Mouse (Mus musculus) heart, postnatal 10 days (tissue): ENCODE measurements around the gene Gm45021. TPM values are rescaled to one million over a fixed set of nuclear protein-coding genes. Genes with fewer than 3 reads are reported as not detected.

Experiments used
- DNase-seq, 2 experiments: peaks; one replicate each; pipeline ENCODE4 v3.0.0; 2021
- intact Hi-C: fragments of 180-260 bp; cut with DNase I; formaldehyde crosslinking; loops from one replicate; pipeline ENCODE4 v1.15.1; 2025
- total RNA-seq, 2 experiments: library from RNA; stranded (reverse); gene quantifications; 2 replicates each; pipeline ENCODE4 v1.2.3; 2021

The Gm45021 gene
- not detected for total RNA-seq

DNA sequence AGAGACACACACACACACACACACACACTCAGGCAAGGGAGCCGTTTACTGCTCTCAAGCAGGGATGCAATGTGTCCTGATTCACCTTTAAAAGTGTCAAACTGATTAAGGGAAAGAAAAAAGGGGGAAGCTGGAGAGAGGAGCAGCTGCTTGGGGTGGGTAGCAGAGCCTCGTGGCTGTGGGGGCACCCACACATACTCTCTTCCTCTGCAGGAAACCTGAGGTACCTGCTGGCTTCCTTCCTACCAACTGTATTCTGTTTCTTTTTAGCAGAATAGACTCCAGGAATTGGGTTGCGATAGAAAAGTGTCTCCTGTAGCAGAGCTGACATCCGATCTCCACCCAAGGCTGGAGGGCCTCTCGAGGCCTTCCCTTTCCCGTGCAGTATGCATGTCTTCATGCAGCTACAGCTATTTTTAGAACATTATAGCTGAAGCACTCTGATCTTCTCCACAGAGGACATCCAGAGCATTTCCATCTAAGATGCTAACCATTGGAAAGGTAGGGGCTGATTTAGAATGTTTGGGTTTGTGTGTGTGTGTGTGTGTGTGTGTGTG lies at the start of gene Gm45021:
TSS of gene Gm45021 (plus strand) at position 417 of the 557 bp plus-strand sequence.
- intact Hi-C loops = no loop called here
- no peak for DNase-seq

DNA sequence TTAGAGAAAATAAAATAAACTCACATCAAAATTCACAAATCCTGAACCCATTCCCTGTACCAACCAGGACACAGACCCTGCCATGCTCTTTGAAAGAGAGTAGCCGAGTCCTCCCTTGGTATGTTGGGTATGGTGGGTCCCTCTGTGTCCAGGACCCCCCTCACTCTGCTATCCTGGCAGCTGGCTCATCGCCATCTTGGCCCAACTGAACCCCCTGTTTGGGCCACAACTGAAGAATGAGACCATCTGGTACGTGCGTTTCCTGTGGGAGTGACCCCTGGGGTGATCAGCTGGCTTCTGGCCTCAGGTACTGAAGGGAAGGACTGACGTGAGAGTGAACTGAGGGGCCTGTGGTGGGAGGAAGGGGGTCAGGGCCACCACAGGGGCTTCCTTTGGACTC lies 49.5 kb upstream of the Gm45021 start:
- intact Hi-C loops = loop anchor here (2.0 to 5.0 kb wide), 3 partner anchors 103 to 363 kb away; partner anchors contain the start of gene Gimap3
- DNase-seq = no peak

DNA sequence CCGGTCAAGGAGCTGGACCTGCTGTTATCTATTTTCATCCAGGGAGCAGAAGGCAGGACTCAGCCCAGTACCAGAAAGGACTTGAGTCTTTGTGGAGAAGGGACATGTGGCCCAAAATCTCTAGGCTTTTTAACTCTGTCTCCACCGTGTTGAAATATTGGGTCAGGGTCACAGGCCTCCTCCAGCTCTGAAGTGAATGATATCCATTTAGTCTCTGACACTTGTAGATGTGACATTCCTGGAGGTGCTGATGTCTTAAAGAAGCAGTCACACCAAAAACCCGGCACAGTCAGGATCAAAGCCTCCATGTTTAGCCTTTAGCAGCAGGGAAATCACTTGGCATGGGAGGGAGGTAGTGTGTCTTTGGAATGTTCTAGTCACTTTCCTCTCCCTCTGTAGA lies 48.7 kb upstream of the Gm45021 start:
- intact Hi-C loops = no loop called here
- no peak for DNase-seq

DNA sequence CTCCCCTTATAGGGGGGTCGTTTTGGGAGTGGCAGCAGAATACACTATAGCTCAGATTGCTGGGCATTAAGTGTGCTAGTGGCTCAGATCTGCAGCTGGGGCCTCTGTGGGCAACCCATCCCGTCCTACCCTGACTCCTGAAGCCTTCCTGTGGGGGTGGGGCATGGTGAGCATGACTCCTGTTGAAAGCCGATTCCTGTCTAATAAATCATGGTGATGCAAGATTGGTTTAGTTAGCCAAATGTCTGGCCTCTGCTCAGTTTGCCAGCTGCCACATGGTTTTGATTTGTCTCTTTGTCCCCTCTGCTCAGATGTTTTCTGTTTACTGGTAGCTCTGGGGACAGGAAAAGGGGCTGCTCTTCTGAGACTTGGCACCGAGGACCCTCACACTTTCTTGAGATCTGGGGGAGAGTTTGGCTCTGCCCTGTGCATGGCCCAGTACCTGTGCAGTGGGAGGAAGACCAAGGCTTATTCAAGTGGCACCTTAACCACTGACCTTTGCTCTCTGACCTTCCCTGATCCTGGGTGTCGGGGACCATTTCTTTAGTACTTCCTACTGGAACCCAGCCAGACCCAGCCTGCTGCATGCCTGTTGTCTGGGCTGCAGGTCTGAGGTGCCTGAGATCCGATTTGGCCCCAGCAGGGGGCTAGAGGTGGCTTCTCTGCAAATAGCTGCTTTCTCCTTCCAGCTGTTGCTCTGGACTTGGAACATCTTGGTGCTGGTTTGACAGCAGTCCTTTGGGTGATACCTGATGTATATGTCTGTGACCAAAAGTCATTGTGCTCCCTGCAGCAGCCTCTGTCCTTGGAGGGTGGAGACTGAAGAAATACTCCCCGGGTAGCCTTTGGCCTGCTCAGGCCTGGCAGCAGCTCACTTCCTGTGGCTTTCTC lies 47.6 kb upstream of the Gm45021 start:
- no peak for DNase-seq
- intact Hi-C loops = no loop called here

DNA sequence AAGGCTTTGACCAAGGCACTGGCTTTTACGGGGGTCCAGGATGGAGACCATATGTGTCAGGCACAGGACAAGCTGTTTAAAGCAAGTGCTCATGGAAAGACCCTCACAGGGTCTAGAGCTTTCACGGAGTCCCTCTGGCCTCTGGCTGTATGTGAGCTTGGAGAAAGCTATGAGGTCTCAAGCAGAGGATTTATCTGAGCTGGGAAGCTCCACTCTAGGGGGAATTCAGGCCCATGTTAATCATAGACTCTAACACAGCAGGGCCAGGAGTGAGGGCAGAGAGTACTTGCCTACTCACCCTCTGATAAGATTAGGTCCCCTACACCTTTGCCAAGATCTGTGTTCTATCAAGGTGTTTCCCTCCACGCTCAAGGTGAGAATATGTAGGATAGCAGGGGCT lies 46.8 kb upstream of the Gm45021 start:
- intact Hi-C loops = no loop called here
- no peak for DNase-seq

DNA sequence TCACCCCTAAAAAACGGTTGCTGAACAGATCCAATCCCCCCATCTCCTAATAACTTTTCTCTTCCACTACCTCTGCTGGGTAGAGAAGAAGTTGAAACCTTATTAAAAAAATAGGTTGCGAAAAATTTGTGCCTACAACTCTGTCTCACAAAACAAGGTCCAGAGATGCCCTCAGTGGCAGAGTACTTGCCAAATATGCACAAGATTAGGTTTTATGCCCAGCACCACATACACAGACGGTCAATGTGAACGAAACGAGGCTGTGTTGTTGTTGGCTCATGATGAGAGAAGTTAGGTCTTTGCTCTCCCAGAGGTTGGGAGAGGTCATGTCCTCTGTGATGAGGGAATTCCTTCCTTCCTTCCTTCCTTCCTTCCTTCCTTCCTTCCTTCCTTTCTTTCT lies 44.2 kb upstream of the Gm45021 start:
- intact Hi-C loops = no loop called here
- DNase-seq = no peak

DNA sequence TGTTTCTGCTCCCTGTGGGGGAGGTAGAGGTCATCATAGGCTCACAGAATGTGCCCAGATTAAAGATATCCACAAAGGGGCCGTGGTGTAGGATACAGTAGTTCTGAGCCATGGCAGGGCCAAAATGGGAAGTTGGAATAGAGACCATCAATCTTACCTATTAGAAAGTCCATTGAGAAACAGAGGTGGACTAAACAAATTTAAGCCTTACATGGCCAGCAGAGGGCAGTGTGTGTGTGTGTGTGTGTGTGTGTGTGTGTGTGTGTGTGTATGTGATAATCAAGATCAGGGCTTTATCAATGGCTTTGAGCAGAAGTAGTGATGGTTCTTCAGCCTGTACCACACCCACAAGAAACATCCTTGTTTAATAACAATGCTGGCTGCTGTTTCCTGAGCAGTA lies 43.1 kb upstream of the Gm45021 start:
- intact Hi-C loops = loop anchor here (2.0 kb wide), 1 partner anchor 37 kb away; no protein-coding TSS in a partner anchor
- DNase-seq = peak; percentile 30 to 60

DNA sequence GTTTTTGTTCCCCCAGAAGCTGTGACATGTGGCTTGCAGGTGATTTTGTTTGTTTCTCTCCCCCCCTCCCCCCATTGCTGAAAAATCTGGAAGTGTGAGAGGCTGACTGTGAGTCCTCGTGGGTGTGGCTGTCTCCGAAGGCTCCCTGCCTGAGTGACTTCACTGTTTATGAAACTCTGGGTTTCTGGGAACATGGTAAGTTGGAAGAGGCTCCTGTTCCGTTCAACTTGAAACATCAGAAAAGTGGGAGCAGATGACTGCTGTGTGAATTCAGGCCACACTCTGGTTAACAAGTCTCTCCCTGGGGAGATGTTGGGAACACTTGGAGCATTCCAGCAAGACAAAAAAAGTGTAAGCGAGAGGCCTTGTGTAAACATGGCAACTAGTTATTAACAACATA lies 42.6 kb upstream of the Gm45021 start:
- peak in 1 of 2 experiments; percentile 45 for DNase-seq
- intact Hi-C loops = loop anchor here (2.0 kb wide), 1 partner anchor 36 kb away; no protein-coding TSS in a partner anchor

DNA sequence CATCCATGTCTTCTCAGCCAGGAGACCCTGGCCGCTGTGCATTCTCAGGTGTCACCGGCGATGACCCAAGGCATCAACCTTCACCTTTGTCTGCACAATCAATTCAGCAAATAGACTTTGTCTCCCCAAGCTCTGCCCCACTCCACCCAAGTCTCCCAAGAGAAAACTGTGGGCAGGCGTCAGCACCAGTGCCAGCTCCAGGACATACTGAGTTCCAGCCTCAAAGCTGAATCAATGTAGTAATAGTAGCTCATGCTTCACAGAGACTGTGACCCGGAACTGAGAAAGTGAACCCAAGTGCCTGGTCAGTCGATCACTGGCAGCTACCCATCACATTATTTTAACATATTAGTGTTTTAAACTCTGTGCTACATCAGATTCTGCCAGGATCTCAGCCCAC lies 41.1 kb upstream of the Gm45021 start:
- intact Hi-C loops = no loop called here
- no peak for DNase-seq

DNA sequence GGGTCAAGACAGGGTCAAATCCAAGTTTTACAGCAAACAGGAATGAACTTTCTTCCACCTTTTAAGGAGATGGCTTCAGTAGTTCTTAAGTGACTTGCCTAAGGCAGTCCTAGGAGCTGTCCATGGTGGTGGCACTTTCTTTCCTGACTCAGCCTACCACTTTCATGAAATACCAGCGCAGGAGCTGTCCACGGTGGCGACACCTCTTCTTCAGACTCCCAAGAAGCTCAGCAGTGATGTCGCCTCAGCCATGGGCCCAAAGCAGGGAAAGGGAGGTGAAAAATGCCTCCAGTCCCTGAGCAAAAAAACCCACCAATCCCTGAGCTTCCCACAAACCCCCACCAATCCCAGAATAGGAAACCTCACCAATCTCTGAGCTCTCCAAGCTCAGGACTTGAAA lies 36.5 kb upstream of the Gm45021 start:
- intact Hi-C loops = no loop called here
- DNase-seq = no peak

DNA sequence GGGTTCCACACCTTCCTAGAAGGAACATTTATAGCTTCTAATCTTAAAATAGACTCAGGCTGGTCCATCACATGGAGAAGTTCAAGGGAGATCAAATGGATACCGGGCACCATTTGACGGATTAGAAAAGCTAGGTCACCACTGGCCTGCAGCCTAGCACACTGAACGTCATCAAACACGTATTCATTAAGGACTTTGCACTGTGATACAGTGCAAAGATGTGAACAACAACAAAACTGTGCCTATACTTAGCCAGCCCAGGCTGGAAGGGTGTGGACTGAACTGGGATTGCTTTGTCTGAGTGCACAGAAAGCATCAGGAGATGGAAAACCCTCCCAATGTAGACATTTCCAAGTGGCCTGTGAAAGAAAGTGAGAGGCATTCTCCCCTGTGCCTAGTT lies 35.6 kb upstream of the Gm45021 start:
- intact Hi-C loops = no loop called here
- DNase-seq = no peak

DNA sequence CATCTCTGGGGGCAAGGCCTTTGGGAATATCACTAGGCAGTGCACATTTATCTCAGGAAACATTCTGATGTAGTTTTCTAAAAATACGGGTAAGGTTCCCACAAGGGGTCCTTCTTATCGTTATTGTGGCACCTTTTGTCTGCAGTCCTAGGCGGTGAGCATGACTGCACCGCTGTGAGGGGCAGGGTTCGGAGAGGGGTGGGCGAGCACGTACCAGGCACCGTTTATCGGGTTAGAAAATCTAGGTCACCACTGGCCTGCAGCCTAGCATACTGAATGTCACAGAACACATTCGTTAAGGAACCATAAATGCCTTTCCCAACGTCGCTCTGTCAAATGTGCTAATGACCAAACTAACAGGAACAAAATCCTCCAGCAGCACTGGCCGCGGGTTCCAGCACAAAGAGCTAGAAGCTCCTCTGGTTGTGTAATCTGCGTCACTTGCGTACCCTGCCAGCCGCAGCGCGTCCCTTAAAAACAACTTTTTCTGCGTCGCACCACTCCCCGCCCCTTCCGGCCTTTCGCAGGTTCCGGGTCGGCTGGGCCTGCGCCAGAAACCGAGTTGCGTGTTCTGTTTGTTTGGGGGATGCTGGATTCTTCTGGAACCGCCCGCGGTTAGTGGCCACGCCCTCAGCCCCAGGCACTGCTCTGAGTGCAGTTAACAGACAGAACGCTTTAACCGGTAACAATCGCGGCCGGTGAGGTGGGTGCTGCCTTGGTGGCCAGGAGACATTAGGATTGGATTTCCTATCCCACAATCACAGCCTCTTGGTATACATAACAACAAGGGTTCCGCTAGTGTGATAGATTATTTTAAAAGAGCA lies 34.9 kb upstream of the Gm45021 start, which contains the start of gene Lrrc61:
TSS of gene Lrrc61 (plus strand) at position 517 of the 824 bp plus-strand sequence.
- peak; percentile 98 to 99 for DNase-seq
- intact Hi-C loops = no loop called here

DNA sequence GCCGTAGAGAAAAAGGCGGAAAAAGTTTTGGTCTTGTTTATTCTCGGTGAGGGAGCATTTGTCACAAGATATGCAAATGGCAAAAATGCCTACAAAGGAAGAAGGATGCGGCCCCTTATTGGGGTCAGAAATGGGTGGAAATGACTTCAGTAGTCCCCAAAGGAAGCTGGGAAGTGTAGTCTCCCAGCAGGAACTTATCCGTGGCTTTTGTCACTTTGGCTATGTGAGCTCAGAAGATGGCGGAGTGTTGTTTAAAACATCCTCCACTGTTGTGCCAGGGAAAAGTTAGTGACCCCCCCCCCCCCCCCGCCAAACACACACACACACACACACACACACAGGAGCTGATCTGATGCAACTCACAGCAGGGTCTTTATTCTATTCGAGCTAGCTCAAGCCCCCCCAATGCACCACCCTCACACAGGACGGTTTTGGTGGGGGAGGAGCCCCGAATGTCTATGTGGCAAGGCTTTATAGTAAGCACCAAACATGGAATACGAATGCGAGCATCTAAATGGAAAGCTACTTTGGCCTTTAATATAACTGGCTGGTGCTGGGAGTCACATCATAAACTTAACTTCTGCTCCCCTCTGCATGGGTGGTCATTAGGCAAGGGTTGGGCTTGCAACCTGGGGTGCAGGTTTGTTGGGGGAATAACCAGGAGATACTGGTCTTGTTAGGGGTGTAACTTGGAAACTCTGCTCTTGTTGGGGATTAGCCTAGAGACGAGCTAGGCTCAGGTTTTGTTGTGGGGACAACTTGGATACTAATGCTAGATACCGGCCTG lies 34.1 kb upstream of the Gm45021 start:
- DNase-seq = peak; percentile 77 to 78
- intact Hi-C loops = no loop called here

DNA sequence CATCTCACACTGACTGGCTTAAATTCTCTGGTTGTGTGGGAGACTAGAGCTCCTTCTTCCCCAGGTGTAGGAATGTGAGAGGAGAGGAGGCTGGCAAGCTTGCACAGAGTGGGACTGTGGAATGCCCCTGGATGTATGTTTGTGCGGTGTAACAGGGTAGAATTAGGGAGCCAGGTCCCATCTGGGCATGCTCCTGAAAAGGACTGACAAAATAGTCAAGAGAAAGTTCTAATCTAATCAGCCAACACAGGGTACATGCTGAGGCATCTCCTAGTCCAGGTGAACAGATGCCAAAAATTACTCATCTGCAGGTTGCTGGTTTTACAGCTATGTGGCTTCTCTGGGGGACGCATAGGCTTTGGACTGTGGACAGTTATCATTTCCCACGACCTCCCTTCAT lies 33.5 kb upstream of the Gm45021 start:
- no peak for DNase-seq
- intact Hi-C loops = no loop called here

DNA sequence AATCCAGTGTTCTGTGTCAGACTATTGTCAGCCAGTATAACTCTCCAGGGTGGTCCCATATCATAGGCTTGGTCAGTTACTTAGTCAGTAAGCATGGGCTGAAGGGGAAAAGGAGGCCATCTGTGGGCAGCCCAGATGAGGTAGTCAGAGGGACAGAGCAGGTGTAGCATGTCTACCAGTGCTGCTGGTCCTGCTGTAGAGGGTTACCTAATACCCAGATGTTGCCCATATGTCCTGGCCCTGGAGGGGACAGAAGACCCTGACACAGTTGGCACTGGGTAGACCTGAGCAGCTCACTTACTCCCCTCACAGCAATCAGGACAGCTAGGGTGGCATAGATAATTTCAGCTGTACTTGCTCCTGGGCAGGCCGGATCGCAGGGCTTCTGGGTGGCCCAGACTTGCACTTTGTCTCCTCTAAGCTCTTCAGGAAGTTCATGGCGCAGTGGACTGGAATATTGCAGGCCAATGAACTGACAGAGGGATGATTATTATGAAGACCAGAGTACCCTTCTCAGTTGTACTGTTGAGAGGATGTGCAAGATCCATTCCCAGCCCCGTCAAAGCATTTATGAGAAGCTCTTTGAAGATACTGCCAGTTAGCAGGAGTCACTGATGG lies 23.6 kb upstream of the Gm45021 start:
- no peak for DNase-seq
- intact Hi-C loops = no loop called here

DNA sequence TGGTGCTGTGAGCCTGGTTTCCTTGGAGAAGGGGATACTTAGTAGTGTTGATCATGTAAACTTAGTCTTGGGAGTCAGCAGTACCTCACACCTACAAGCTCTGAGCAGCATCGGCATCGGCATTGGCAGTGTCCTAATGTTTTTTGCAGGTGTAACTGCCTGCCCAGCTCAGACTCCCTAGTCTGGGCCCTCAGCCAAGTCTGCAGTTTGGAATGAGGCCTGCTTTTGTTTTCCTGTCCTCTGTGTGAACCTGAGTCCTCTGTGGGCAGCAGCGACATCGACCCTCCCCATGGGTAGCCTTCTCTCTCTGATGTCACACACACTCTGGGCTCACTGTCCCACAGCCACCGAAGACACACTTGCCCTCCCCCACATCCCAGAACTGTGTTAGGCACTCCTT lies 23.1 kb upstream of the Gm45021 start:
- intact Hi-C loops = no loop called here
- peak; percentile 85 to 86 for DNase-seq

DNA sequence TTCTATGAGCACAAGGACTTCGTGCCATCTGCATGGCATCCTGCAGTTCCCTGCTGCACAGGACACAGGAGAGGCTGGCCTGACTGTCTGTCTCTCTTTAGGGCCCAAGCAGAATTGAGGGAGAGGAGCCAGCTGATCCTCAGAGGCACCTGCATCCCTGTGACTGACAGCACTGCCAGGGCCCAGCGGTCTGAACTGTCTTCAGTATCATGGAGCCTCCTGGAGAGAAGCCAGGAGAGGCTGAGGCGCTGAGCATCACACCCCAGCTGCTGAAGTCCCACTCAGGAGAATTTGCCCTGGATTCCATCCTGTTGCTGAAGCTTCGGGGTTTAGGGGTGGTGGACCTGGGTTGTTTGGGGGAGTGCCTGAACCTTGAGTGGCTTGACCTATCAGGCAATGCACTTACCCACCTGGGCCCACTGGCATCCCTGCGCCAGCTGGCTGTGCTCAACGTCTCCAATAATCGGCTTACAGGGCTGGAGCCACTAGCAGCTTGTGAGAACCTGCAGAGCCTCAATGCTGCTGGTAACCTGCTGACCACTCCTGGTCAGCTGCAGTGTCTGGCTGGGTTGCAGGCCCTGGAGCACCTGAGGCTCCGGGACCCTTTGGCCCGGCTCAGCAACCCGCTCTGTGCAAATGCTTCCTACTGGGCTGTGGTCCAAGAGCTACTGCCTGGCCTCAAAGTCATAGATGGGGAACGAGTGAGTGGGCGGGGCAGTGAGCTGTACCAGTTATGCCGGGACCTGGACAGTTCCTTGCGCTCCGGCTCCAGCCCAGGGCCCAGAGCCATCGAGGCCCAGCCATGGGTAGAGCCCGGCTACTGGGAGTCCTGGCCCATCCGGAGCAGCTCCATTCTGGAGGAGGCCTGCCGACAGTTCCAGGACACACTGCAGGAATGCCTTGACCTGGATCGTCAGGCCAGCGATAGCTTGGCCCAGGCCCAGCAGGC lies 21.1 kb upstream of the Gm45021 start:
- intact Hi-C loops = no loop called here

DNA sequence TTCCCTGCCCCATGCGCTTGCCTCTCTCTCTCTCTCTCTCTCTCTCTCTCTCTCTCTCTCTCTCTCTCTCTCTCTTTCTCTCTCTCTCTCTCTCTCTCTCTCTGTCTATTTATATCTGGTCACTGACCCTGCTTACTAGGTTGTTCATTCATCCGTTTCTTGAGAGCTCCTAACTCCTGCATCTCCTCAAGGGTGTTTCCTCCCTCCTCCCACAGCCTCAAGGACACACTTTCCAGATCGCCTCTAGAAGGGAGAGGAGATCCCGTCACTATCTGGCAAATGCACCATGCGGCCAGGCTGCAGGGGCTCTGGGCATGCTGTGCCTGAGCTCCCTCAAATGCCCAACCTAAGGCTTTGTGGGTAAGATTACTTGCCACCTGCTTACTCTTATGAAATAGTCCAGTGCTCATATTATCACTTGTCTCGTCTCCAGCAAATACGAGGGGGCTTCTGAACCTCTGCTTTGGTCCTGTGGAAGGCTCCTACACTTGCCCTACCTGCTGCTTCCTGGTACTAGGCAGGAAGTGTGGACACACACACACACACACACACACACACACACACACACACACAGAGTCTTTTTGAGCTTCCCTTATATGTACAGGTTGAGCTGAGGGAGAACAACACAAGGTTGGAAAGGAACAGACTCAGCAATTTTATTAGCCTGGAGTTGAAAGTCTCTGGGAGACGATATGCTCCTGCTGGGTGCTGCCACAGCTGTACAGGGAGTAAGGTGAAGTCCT lies 20.2 kb upstream of the Gm45021 start:
- peak in 1 of 2 experiments; percentile 35 for DNase-seq

More for the DNA sequence above, 21.1 kb upstream of the Gm45021 start:
- DNase-seq = peak; percentile 74

More for the DNA sequence above, 20.2 kb upstream of the Gm45021 start:
- intact Hi-C loops = no loop called here
